Mouse (Mus musculus): ENCODE measurements around the gene Ube2h. TPM values are rescaled to one million over a fixed set of nuclear protein-coding genes. Genes with fewer than 3 reads are reported as not detected.

Gene Ube2h
- polyA plus RNA-seq, 1 experiment from 2014 or later = 37.7 TPM

- Histone ChIP-seq H3K27ac (ENCODE audit: low read length) (no peak overlapping the region), H3K27me3 (ENCODE audit: control insufficient read depth, insufficient read depth, low read depth, low read length) (peaks cover 13% of the 10 kb centered on the region), H3K9ac (ENCODE audit: low read depth, low read length) (no peak overlapping the region), H3K4me1 (ENCODE audit: control insufficient read depth, low read depth, low read length) (no peaks in the 10 kb centered on the region; the same call in 1 of the 2 replicates), H3K4me3 (ENCODE audit: low read depth, low read length) (no peak overlapping the region), H3K4me2 (ENCODE audit: low read depth, low read length) (no peak overlapping the region), H3K36me3 (ENCODE audit: control insufficient read depth, insufficient read depth) (no peaks in the 10 kb centered on the region), H3K9me3 (replicated peaks; ENCODE audit: control insufficient read depth, low read length) (no peaks in the 10 kb centered on the region)
- ATAC-seq (ENCODE audit: low read depth) = no peak
- WGBS (ENCODE audit: insufficient replicate concordance) = 46% methylated on average over 2 of the region's 2 CpGs
Measured at GRCm38 (mm10) chr6:30161618-30162017, 142.7 kb downstream of the Ube2h start.

MicroRNAs encoded within 50 kb of the gene (microRNA counts, 519-probe panel; counts per million panel counts)
- 60.7 counts per million for microRNA mmu-miR-182
- 60.7 counts per million for microRNA mmu-miR-183
- 2,335 counts per million, percentile 51 among the panel's probes with 10 or more counts for microRNA mmu-miR-96

Small RNA genes within 50 kb of the gene (microRNA-seq; reads per million reads assigned to microRNA genes)
- 316 reads per million, percentile 65 among the genes with 10 or more reads in this experiment for gene Mir182
- gene Mir183 = 318 reads per million, percentile 65 among the genes with 10 or more reads in this experiment
- 141 reads per million, percentile 56 among the genes with 10 or more reads in this experiment for gene Mir96

Other genes with a start within 250 kb of the Ube2h start
- gene Zc3hc1, start 86.5 kb upstream of the Ube2h start, polyA plus RNA-seq (2015; fragmentation: Nextera tagmentation; extraction: Ambion mirVana) = 20.9 and 22.5 TPM in 2 replicates
- 6.8 and 7.5 TPM in 2 replicates for gene Klhdc10, start 97.3 kb upstream of the Ube2h start, polyA plus RNA-seq (2015; fragmentation: Nextera tagmentation; extraction: Ambion mirVana)
- 17.6 and 20.0 TPM in 2 replicates for gene Tmem209, start 205.2 kb upstream of the Ube2h start, polyA plus RNA-seq (2015; fragmentation: Nextera tagmentation; extraction: Ambion mirVana)
- gene Ssmem1, start 205.3 kb upstream of the Ube2h start, polyA plus RNA-seq (2015; fragmentation: Nextera tagmentation; extraction: Ambion mirVana) = 0.06 and 0.07 TPM in 2 replicates
- gene Cpa2, start 237.0 kb upstream of the Ube2h start, polyA plus RNA-seq (2015; fragmentation: Nextera tagmentation; extraction: Ambion mirVana) = 2.1 and 9.1 TPM in 2 replicates

Data from liver, embryonic 16.5 days (tissue).